Mouse (Mus musculus): ENCODE measurements at regions not wholly inside any gene's neighbourhood (a gene's known extent, or its start where the extent isn't known, plus 50 kb on each side); places are given as distances from the start of the nearest gene placed in this dataset.

GRCm38 (mm10) chr14:85965139-85965538, 1175.9 kb downstream of the Diaph3 start:
- no peaks in the 10 kb centered on the region for H3K27me3 ChIP-seq
- DNase-seq (ENCODE audit: low read depth, low spot score) (no peak), ATAC-seq (no peak)
- TF ChIP-seq CTCF (IDR thresholded peaks at IDR 0.05): no peak
- ChIA-PET POLR2A (no interaction called here), CTCF (no interaction called here)
- in situ Hi-C loops (cut with MboI; ENCODE audit: low pct_unique_long_range_greater_than_20kb): no loop called here

GRCm38 (mm10) chr14:85945707-85946313, 1195.2 kb downstream of the Diaph3 start:
- CTCF ChIA-PET: no interaction called here
- POLR2A ChIA-PET: no interaction called here
- H3K27me3 ChIP-seq: peaks cover 7% of the 10 kb centered on the region
- ATAC-seq (no peak), DNase-seq (ENCODE audit: low read depth, low spot score) (no peak)
- TF ChIP-seq CTCF (IDR thresholded peaks at IDR 0.05): no peak
- in situ Hi-C loops (cut with MboI; ENCODE audit: low pct_unique_long_range_greater_than_20kb): no loop called here

GRCm38 (mm10) chr14:85942792-85943191, 1198.2 kb downstream of the Diaph3 start:
- in situ Hi-C loops (cut with MboI; ENCODE audit: low pct_unique_long_range_greater_than_20kb): no loop called here
- peaks cover under 1% of the 10 kb centered on the region for H3K27me3 ChIP-seq
- TF ChIP-seq CTCF (IDR thresholded peaks at IDR 0.05): no peak
- ATAC-seq (no peak), DNase-seq (ENCODE audit: low read depth, low spot score) (no peak)
- POLR2A ChIA-PET: no interaction called here
- CTCF ChIA-PET: no interaction called here

- POLR2A ChIA-PET: no interaction called here
- in situ Hi-C loops (cut with MboI; ENCODE audit: low pct_unique_long_range_greater_than_20kb): no loop called here
- CTCF ChIA-PET: no interaction called here
- ATAC-seq (no peak), DNase-seq (ENCODE audit: low read depth, low spot score) (no peak)
- H3K27me3 ChIP-seq: no peaks in the 10 kb centered on the region
- TF ChIP-seq CTCF (IDR thresholded peaks at IDR 0.05): no peak
Observed at GRCm38 (mm10) chr14:85940585-85940984, 1200.5 kb downstream of the Diaph3 start.

- in situ Hi-C loops (cut with MboI; ENCODE audit: low pct_unique_long_range_greater_than_20kb): no loop called here
- POLR2A ChIA-PET: no interaction called here
- ATAC-seq (no peak), DNase-seq (ENCODE audit: low read depth, low spot score) (no peak)
- TF ChIP-seq CTCF (IDR thresholded peaks at IDR 0.05): no peak
- CTCF ChIA-PET: no interaction called here
- no peaks in the 10 kb centered on the region for H3K27me3 ChIP-seq
Observed at GRCm38 (mm10) chr14:85935091-85935490, 1205.9 kb downstream of the Diaph3 start.

GRCm38 (mm10) chr14:85930387-85930786, 1210.6 kb downstream of the Diaph3 start:
- ChIA-PET POLR2A (no interaction called here), CTCF (no interaction called here)
- DNase-seq (ENCODE audit: low read depth, low spot score): no peak

GRCm38 (mm10) chr14:85918894-85919293, 1222.1 kb downstream of the Diaph3 start:
- no peak for TF ChIP-seq CTCF (IDR thresholded peaks at IDR 0.05)
- POLR2A ChIA-PET: no interaction called here
- ATAC-seq (no peak), DNase-seq (ENCODE audit: low read depth, low spot score) (no peak)
- no peaks in the 10 kb centered on the region for H3K27me3 ChIP-seq
- CTCF ChIA-PET: no interaction called here
- in situ Hi-C loops (cut with MboI; ENCODE audit: low pct_unique_long_range_greater_than_20kb): no loop called here

More at GRCm38 (mm10) chr14:85930387-85930786, 1210.6 kb downstream of the Diaph3 start:
- no peak for TF ChIP-seq CTCF (IDR thresholded peaks at IDR 0.05)
- H3K27me3 ChIP-seq: no peaks in the 10 kb centered on the region
- ATAC-seq: no peak
- in situ Hi-C loops (cut with MboI; ENCODE audit: low pct_unique_long_range_greater_than_20kb): no loop called here

GRCm38 (mm10) chr14:85915761-85916160, 1225.3 kb downstream of the Diaph3 start:
- ATAC-seq (no peak), DNase-seq (ENCODE audit: low read depth, low spot score) (no peak)
- H3K27me3 ChIP-seq: no peaks in the 10 kb centered on the region
- TF ChIP-seq CTCF (IDR thresholded peaks at IDR 0.05): no peak
- CTCF ChIA-PET: no interaction called here
- POLR2A ChIA-PET: no interaction called here
- in situ Hi-C loops (cut with MboI; ENCODE audit: low pct_unique_long_range_greater_than_20kb): no loop called here

- in situ Hi-C loops (cut with MboI; ENCODE audit: low pct_unique_long_range_greater_than_20kb): no loop called here
- no peak for DNase-seq (ENCODE audit: low read depth, low spot score)
- POLR2A ChIA-PET: no interaction called here
Observed at GRCm38 (mm10) chr14:85897890-85898289, 1243.1 kb downstream of the Diaph3 start.

GRCm38 (mm10) chr14:85861371-85861951, 1279.6 kb downstream of the Diaph3 start:
- CTCF ChIA-PET: no interaction called here
- DNase-seq (ENCODE audit: low read depth, low spot score): no peak
- in situ Hi-C loops (cut with MboI; ENCODE audit: low pct_unique_long_range_greater_than_20kb): no loop called here
- no peak for TF ChIP-seq CTCF (IDR thresholded peaks at IDR 0.05)
- no peaks in the 10 kb centered on the region for H3K27me3 ChIP-seq
- no peak for ATAC-seq
- POLR2A ChIA-PET: no interaction called here

More at GRCm38 (mm10) chr14:85897890-85898289, 1243.1 kb downstream of the Diaph3 start:
- no peak for TF ChIP-seq CTCF (IDR thresholded peaks at IDR 0.05)
- CTCF ChIA-PET: no interaction called here
- ATAC-seq: no peak
- H3K27me3 ChIP-seq: peaks cover 5% of the 10 kb centered on the region

- H3K27me3 ChIP-seq: no peaks in the 10 kb centered on the region
- ATAC-seq (no peak), DNase-seq (ENCODE audit: low read depth, low spot score) (no peak)
- POLR2A ChIA-PET: no interaction called here
- CTCF ChIA-PET: no interaction called here
- in situ Hi-C loops (cut with MboI; ENCODE audit: low pct_unique_long_range_greater_than_20kb): no loop called here
- no peak for TF ChIP-seq CTCF (IDR thresholded peaks at IDR 0.05)
Observed at GRCm38 (mm10) chr14:85849490-85849889, 1291.5 kb downstream of the Diaph3 start.

GRCm38 (mm10) chr14:85835494-85835893, 1305.5 kb downstream of the Diaph3 start:
- in situ Hi-C loops (cut with MboI; ENCODE audit: low pct_unique_long_range_greater_than_20kb): no loop called here

More at GRCm38 (mm10) chr14:85835494-85835893, 1305.5 kb downstream of the Diaph3 start:
- no peak for ATAC-seq
- ChIA-PET POLR2A (no interaction called here), CTCF (interaction anchor here (1.1 kb wide), 1 partner anchor 10 kb away, joined by 4 read pairs; no protein-coding TSS in a partner anchor)
- no peaks in the 10 kb centered on the region for H3K27me3 ChIP-seq
- no peak for DNase-seq (ENCODE audit: low read depth, low spot score)
- TF ChIP-seq CTCF (IDR thresholded peaks at IDR 0.05): no peak
